Mouse (Mus musculus) spleen, postnatal 36 days (tissue): ENCODE measurements around the gene Klf7.

Source experiments
- DNase-seq, 2 experiments: peaks; one replicate each; pipeline ENCODE4 v3.0.0; 2022; ENCODE audit warnings: low spot score in 2 of 2, mixed read lengths in 1 of 2

Gene Klf7

GRCm38 (mm10) chr1:64032502-64033231, 89.4 kb downstream of the Klf7 start:
- no peak for DNase-seq

- DNase-seq: no peak
Measured at GRCm38 (mm10) chr1:64021986-64022385, 100.1 kb downstream of the Klf7 start.

- DNase-seq: no peak
Measured at GRCm38 (mm10) chr1:64020672-64021635, 101.1 kb downstream of the Klf7 start.

- DNase-seq: no peak
Measured at GRCm38 (mm10) chr1:64019127-64019635, 102.9 kb downstream of the Klf7 start.

- no peak for DNase-seq
Measured at GRCm38 (mm10) chr1:64018466-64019077, 103.5 kb downstream of the Klf7 start.

- no peak for DNase-seq
Measured at GRCm38 (mm10) chr1:64014091-64014490, 108.0 kb downstream of the Klf7 start.

- DNase-seq: no peak
Measured at GRCm38 (mm10) chr1:64008994-64009393, 113.1 kb downstream of the Klf7 start.

GRCm38 (mm10) chr1:64008031-64008430, 114.1 kb downstream of the Klf7 start:
- no peak for DNase-seq

- no peak for DNase-seq
Measured at GRCm38 (mm10) chr1:64005194-64005593, 116.9 kb downstream of the Klf7 start.

GRCm38 (mm10) chr1:64003525-64004291, 118.4 kb downstream of the Klf7 start:
- DNase-seq: no peak

GRCm38 (mm10) chr1:64002036-64002435, 120.0 kb downstream of the Klf7 start:
- DNase-seq: no peak

GRCm38 (mm10) chr1:64000597-64000996, 121.5 kb downstream of the Klf7 start:
- peak; percentile 29 to 40 for DNase-seq

GRCm38 (mm10) chr1:63999481-63999880, 122.6 kb downstream of the Klf7 start:
- DNase-seq: no peak

- DNase-seq: no peak
Measured at GRCm38 (mm10) chr1:63998901-63999300, 123.2 kb downstream of the Klf7 start.

- DNase-seq: no peak
Measured at GRCm38 (mm10) chr1:63998139-63998538, 123.9 kb downstream of the Klf7 start.

GRCm38 (mm10) chr1:63995828-63996227, 126.3 kb downstream of the Klf7 start:
- no peak for DNase-seq

- DNase-seq: no peak
Measured at GRCm38 (mm10) chr1:63995137-63995492, 127.0 kb downstream of the Klf7 start.

- DNase-seq: no peak
Measured at GRCm38 (mm10) chr1:63994248-63995136, 127.6 kb downstream of the Klf7 start.

GRCm38 (mm10) chr1:63992506-63992905, 129.6 kb downstream of the Klf7 start:
- DNase-seq: no peak

- no peak for DNase-seq
Measured at GRCm38 (mm10) chr1:63990416-63990815, 131.7 kb downstream of the Klf7 start.
